Mouse (Mus musculus): Measurements from ENCODE around the gene Celsr1. TPM values are rescaled to one million over a fixed set of nuclear protein-coding genes. Genes with fewer than 3 reads are reported as not detected.
A peak's percentile ranks its signal among the peaks of the same experiment; 100 is the strongest.

Celsr1 gene
- polyA plus RNA-seq, 1 experiment from 2014 or later: 1.1 TPM

GRCm38 (mm10) chr15:85913605-85914004, 120.0 kb downstream of the Celsr1 start:
- ATAC-seq: no peak
- H3K36me3 ChIP-seq: no peaks in the 10 kb centered on the region
- WGBS: 46% methylated on average over 2 of the region's 2 CpGs
- no peak overlapping the region for H3K27ac ChIP-seq
- no peak overlapping the region for H3K9ac ChIP-seq
- no peak overlapping the region for H3K4me2 ChIP-seq (replicated peaks)
- no peaks in the 10 kb centered on the region for H3K27me3 ChIP-seq (replicated peaks)
- peaks cover 17% of the 10 kb centered on the region for H3K4me1 ChIP-seq (replicated peaks)
- H3K9me3 ChIP-seq: no peaks in the 10 kb centered on the region
- no peak overlapping the region for H3K4me3 ChIP-seq (replicated peaks)

GRCm38 (mm10) chr15:85909931-85910330, 123.6 kb downstream of the Celsr1 start:
- Histone ChIP-seq H3K36me3 (no peaks in the 10 kb centered on the region), H3K9ac (0 out of 2 replicates have a peak overlapping the region, but pooled peaks have one; percentile 31), H3K9me3 (no peaks in the 10 kb centered on the region), H3K4me1 (replicated peaks) (peaks cover 17% of the 10 kb centered on the region), H3K4me3 (replicated peaks) (no peak overlapping the region), H3K27me3 (replicated peaks) (no peaks in the 10 kb centered on the region), H3K27ac (no peak overlapping the region), H3K4me2 (replicated peaks) (peak overlapping the region; percentile 3; the same call in 1 of the 2 replicates)
- ATAC-seq: peak; percentile 61
- 20% methylated on average over 10 of the region's 10 CpGs for WGBS

GRCm38 (mm10) chr15:85909492-85909829, 124.1 kb downstream of the Celsr1 start:
- H3K27me3 ChIP-seq (replicated peaks): no peaks in the 10 kb centered on the region
- H3K4me2 ChIP-seq (replicated peaks): 0 out of 2 replicates have a peak overlapping the region, but pooled peaks have one; percentile 3
- peak; percentile 48 for ATAC-seq
- H3K4me1 ChIP-seq (replicated peaks): peaks cover 17% of the 10 kb centered on the region
- H3K9me3 ChIP-seq: no peaks in the 10 kb centered on the region
- no peak overlapping the region for H3K27ac ChIP-seq
- H3K4me3 ChIP-seq (replicated peaks): no peak overlapping the region
- no peaks in the 10 kb centered on the region for H3K36me3 ChIP-seq
- H3K9ac ChIP-seq: no peak overlapping the region
- WGBS: 72% methylated on average over 3 of the region's 3 CpGs

GRCm38 (mm10) chr15:85908660-85909491, 124.7 kb downstream of the Celsr1 start:
- Histone ChIP-seq H3K27me3 (replicated peaks) (no peaks in the 10 kb centered on the region), H3K36me3 (no peaks in the 10 kb centered on the region), H3K27ac (no peak overlapping the region), H3K9ac (no peak overlapping the region), H3K4me1 (replicated peaks) (peaks cover 17% of the 10 kb centered on the region), H3K9me3 (no peaks in the 10 kb centered on the region), H3K4me2 (replicated peaks) (no peak overlapping the region), H3K4me3 (replicated peaks) (no peak overlapping the region)
- 74% methylated on average over 7 of the region's 7 CpGs for WGBS
- peak; percentile 61 for ATAC-seq

GRCm38 (mm10) chr15:85903826-85904225, 129.8 kb downstream of the Celsr1 start:
- Histone ChIP-seq H3K36me3 (no peaks in the 10 kb centered on the region), H3K27me3 (replicated peaks) (no peaks in the 10 kb centered on the region), H3K4me3 (replicated peaks) (no peak overlapping the region), H3K4me2 (replicated peaks) (no peak overlapping the region), H3K27ac (no peak overlapping the region), H3K9me3 (no peaks in the 10 kb centered on the region), H3K9ac (no peak overlapping the region), H3K4me1 (replicated peaks) (0 out of 2 replicates have a peak, but pooled peaks cover under 1% of the 10 kb centered on the region)
- 61% methylated on average over 8 of the region's 8 CpGs for WGBS
- ATAC-seq: no peak

GRCm38 (mm10) chr15:85902505-85902904, 131.1 kb downstream of the Celsr1 start:
- no peak for ATAC-seq
- Histone ChIP-seq H3K4me2 (replicated peaks) (no peak overlapping the region), H3K27me3 (replicated peaks) (no peaks in the 10 kb centered on the region), H3K4me1 (replicated peaks) (no peaks in the 10 kb centered on the region), H3K9ac (no peak overlapping the region), H3K36me3 (0 out of 2 replicates have a peak, but pooled peaks cover 5% of the 10 kb centered on the region), H3K4me3 (replicated peaks) (no peak overlapping the region), H3K27ac (no peak overlapping the region), H3K9me3 (no peaks in the 10 kb centered on the region)
- WGBS: 84% methylated on average over 10 of the region's 10 CpGs

- no peak overlapping the region for H3K27ac ChIP-seq
- no peaks in the 10 kb centered on the region for H3K9me3 ChIP-seq
- H3K4me1 ChIP-seq (replicated peaks): no peaks in the 10 kb centered on the region
- peaks cover 17% of the 10 kb centered on the region for H3K36me3 ChIP-seq
- 86% methylated on average over 12 of the region's 12 CpGs for WGBS
- no peak overlapping the region for H3K4me3 ChIP-seq (replicated peaks)
- no peak for ATAC-seq
- H3K9ac ChIP-seq: no peak overlapping the region
- H3K4me2 ChIP-seq (replicated peaks): no peak overlapping the region
- no peaks in the 10 kb centered on the region for H3K27me3 ChIP-seq (replicated peaks)
Measured at GRCm38 (mm10) chr15:85900801-85901200, 132.8 kb downstream of the Celsr1 start.

- Histone ChIP-seq H3K9ac (no peak overlapping the region), H3K27ac (no peak overlapping the region), H3K27me3 (replicated peaks) (no peaks in the 10 kb centered on the region), H3K4me2 (replicated peaks) (no peak overlapping the region), H3K36me3 (peaks cover 22% of the 10 kb centered on the region), H3K4me1 (replicated peaks) (no peaks in the 10 kb centered on the region), H3K9me3 (no peaks in the 10 kb centered on the region), H3K4me3 (replicated peaks) (no peak overlapping the region)
- WGBS: 67% methylated on average over 8 of the region's 8 CpGs
- ATAC-seq: no peak
Measured at GRCm38 (mm10) chr15:85900318-85900717, 133.3 kb downstream of the Celsr1 start.

- WGBS: 71% methylated on average over 6 of the region's 6 CpGs
- Histone ChIP-seq H3K4me3 (replicated peaks) (no peak overlapping the region), H3K27me3 (replicated peaks) (no peaks in the 10 kb centered on the region), H3K4me2 (replicated peaks) (no peak overlapping the region), H3K9ac (no peak overlapping the region), H3K9me3 (no peaks in the 10 kb centered on the region), H3K4me1 (replicated peaks) (no peaks in the 10 kb centered on the region), H3K36me3 (peaks cover 27% of the 10 kb centered on the region), H3K27ac (no peak overlapping the region)
- no peak for ATAC-seq
Measured at GRCm38 (mm10) chr15:85899396-85899795, 134.2 kb downstream of the Celsr1 start.

- Histone ChIP-seq H3K4me2 (replicated peaks) (no peak overlapping the region), H3K4me1 (replicated peaks) (no peaks in the 10 kb centered on the region), H3K27me3 (replicated peaks) (no peaks in the 10 kb centered on the region), H3K36me3 (peaks cover 41% of the 10 kb centered on the region), H3K4me3 (replicated peaks) (no peak overlapping the region), H3K9me3 (no peaks in the 10 kb centered on the region), H3K27ac (no peak overlapping the region), H3K9ac (no peak overlapping the region)
- WGBS: 81% methylated on average over 10 of the region's 10 CpGs
- ATAC-seq: no peak
Measured at GRCm38 (mm10) chr15:85897113-85897512, 136.5 kb downstream of the Celsr1 start.

GRCm38 (mm10) chr15:85896284-85896683, 137.3 kb downstream of the Celsr1 start:
- peak; percentile 56 for ATAC-seq
- 16% methylated on average over 8 of the region's 8 CpGs for WGBS

GRCm38 (mm10) chr15:85893871-85894270, 139.7 kb downstream of the Celsr1 start:
- H3K4me3 ChIP-seq (replicated peaks): no peak overlapping the region
- 85% methylated on average over 7 of the region's 7 CpGs for WGBS
- no peak for ATAC-seq
- H3K4me1 ChIP-seq (replicated peaks): no peaks in the 10 kb centered on the region
- H3K9me3 ChIP-seq: no peaks in the 10 kb centered on the region
- no peak overlapping the region for H3K4me2 ChIP-seq (replicated peaks)
- H3K36me3 ChIP-seq: peaks cover 46% of the 10 kb centered on the region
- H3K9ac ChIP-seq: no peak overlapping the region
- no peak overlapping the region for H3K27ac ChIP-seq
- H3K27me3 ChIP-seq (replicated peaks): no peaks in the 10 kb centered on the region

More at GRCm38 (mm10) chr15:85896284-85896683, 137.3 kb downstream of the Celsr1 start:
- no peak overlapping the region for H3K27ac ChIP-seq
- H3K27me3 ChIP-seq (replicated peaks): no peaks in the 10 kb centered on the region
- peaks cover 41% of the 10 kb centered on the region for H3K36me3 ChIP-seq
- H3K4me3 ChIP-seq (replicated peaks): no peak overlapping the region
- H3K4me2 ChIP-seq (replicated peaks): no peak overlapping the region
- H3K9ac ChIP-seq: no peak overlapping the region
- no peaks in the 10 kb centered on the region for H3K4me1 ChIP-seq (replicated peaks)
- no peaks in the 10 kb centered on the region for H3K9me3 ChIP-seq

Data from intestine, embryonic 15.5 days (tissue).